14 mouse cellular contexts compared by ENCODE assay signal in the genomic region with DNA sequence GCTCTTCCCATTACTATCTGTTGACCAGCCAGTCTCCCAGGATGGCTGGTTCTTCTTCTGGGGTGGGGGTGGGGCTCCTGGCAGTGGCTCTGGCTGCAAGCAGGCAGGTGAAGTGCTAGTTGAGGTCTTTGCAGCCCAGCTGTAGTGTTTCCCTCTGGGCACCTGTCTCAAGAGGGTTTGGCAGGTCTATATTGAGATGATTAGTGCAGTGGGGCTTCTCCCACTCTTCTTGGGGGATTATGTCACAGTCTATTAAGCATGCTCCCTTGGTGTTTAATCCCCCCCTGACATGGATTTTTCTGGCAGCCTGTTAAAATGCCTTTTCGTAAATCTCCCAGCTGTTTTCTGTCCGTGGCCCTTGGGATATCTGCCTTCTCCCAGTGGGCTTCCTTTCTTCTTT. TPM values are rescaled to one million over a fixed set of nuclear protein-coding genes. Genes with fewer than 3 reads are reported as not detected.
DNase-seq lines count a peak whose midpoint lies in the region; ATAC-seq and TF ChIP-seq lines count a peak whose summit lies in the region.
"Had no signal": no experiment of that assay in that cellular context is flagged by ENCODE, and none has a peak within 500 bp of the region (broad histone marks: within the 10 kb centered on the region; RNA-seq: fewer than 3 reads in every experiment).

No protein-coding gene starts in this region.

- H3K4me2 ChIP-seq in hindbrain, embryonic 12.5 days (replicated peaks), result no peak overlapping the region
- no peak overlapping the region for H3K4me2 ChIP-seq in hindbrain, embryonic 14.5 days (replicated peaks)
- H3K4me2 ChIP-seq in embryonic facial prominence, embryonic 13.5 days, result no peak overlapping the region
- no peak overlapping the region for H3K4me2 ChIP-seq in midbrain, embryonic 12.5 days (replicated peaks)

- peak overlapping the region; percentile 41; the same call in 1 of the 2 replicates for H3K27ac ChIP-seq in hindbrain, embryonic 12.5 days
- no peak overlapping the region for H3K27ac ChIP-seq in hindbrain, embryonic 14.5 days
- H3K27ac ChIP-seq in embryonic facial prominence, embryonic 13.5 days, result no peak overlapping the region
- H3K27ac ChIP-seq in midbrain, embryonic 12.5 days (replicated peaks), result peak overlapping the region; percentile 72
- H3K27ac ChIP-seq: heart, adult 2 months; layer of hippocampus, adult 2 months had no signal

- TF ChIP-seq CTCF in brain, embryonic 14.5 days (IDR thresholded peaks at IDR 0.05; ENCODE audit: borderline replicate concordance, extremely low read depth, insufficient read depth, insufficient read length), result no peak

- DNase-seq in hindbrain, embryonic 14.5 days (ENCODE audit: low spot score), result no peak
- peak; percentile 14 for DNase-seq in brain, embryonic 14.5 days (ENCODE audit: low read depth)
- DNase-seq in natural killer cell, adult 2 months (ENCODE audit: low spot score in 2 of 2), result no peak
- DNase-seq in ovary, postnatal 36 days (ENCODE audit: low spot score), result no peak
- DNase-seq: adrenal gland, postnatal 14 days; cerebellum, adult 11-12 months; embryo, embryonic 11 days; heart, adult 2 months; thymus, postnatal 4 days had no signal

- no peaks in the 10 kb centered on the region for H3K27me3 ChIP-seq in hindbrain, embryonic 12.5 days
- no peaks in the 10 kb centered on the region for H3K27me3 ChIP-seq in hindbrain, embryonic 14.5 days (ENCODE audit: control insufficient read depth, insufficient read depth, low read length)
- no peaks in the 10 kb centered on the region for H3K27me3 ChIP-seq in embryonic facial prominence, embryonic 13.5 days
- no peaks in the 10 kb centered on the region for H3K27me3 ChIP-seq in midbrain, embryonic 12.5 days

- H3K9ac ChIP-seq in hindbrain, embryonic 12.5 days, result no peak overlapping the region
- H3K9ac ChIP-seq in hindbrain, embryonic 14.5 days, result no peak overlapping the region
- H3K9ac ChIP-seq in embryonic facial prominence, embryonic 13.5 days, result 0 out of 2 replicates have a peak overlapping the region, but pooled peaks have one; percentile 16
- no peak overlapping the region for H3K9ac ChIP-seq in midbrain, embryonic 12.5 days (replicated peaks)

- peaks cover 19% of the 10 kb centered on the region for H3K4me1 ChIP-seq in hindbrain, embryonic 12.5 days
- H3K4me1 ChIP-seq in hindbrain, embryonic 14.5 days (replicated peaks; ENCODE audit: control insufficient read depth, insufficient read depth, low read length), result 0 out of 2 replicates have a peak, but pooled peaks cover 8% of the 10 kb centered on the region
- H3K4me1 ChIP-seq in embryonic facial prominence, embryonic 13.5 days, result 0 out of 2 replicates have a peak, but pooled peaks cover 6% of the 10 kb centered on the region
- H3K4me1 ChIP-seq in midbrain, embryonic 12.5 days, result peaks cover 24% of the 10 kb centered on the region

- WGBS in hindbrain, embryonic 12.5 days, result 74% methylated on average over 2 of the region's 2 CpGs
- 64% methylated on average over 2 of the region's 2 CpGs for WGBS in hindbrain, embryonic 14.5 days
- 73% methylated on average over 2 of the region's 2 CpGs for WGBS in embryonic facial prominence, embryonic 13.5 days
- 29% methylated on average over 2 of the region's 2 CpGs for WGBS in midbrain, embryonic 12.5 days

- no peak overlapping the region for H3K4me3 ChIP-seq in hindbrain, embryonic 12.5 days
- no peak overlapping the region for H3K4me3 ChIP-seq in hindbrain, embryonic 14.5 days (replicated peaks; ENCODE audit: low read length)
- H3K4me3 ChIP-seq in embryonic facial prominence, embryonic 13.5 days, result no peak overlapping the region
- no peak overlapping the region for H3K4me3 ChIP-seq in midbrain, embryonic 12.5 days
- H3K4me3 ChIP-seq: heart, adult 2 months; layer of hippocampus, adult 2 months had no signal

- peaks cover 40% of the 10 kb centered on the region for H3K36me3 ChIP-seq in hindbrain, embryonic 12.5 days
- H3K36me3 ChIP-seq in hindbrain, embryonic 14.5 days (replicated peaks; ENCODE audit: control insufficient read depth, insufficient read depth), result peaks cover 19% of the 10 kb centered on the region
- peaks cover 48% of the 10 kb centered on the region for H3K36me3 ChIP-seq in embryonic facial prominence, embryonic 13.5 days
- peaks cover 32% of the 10 kb centered on the region for H3K36me3 ChIP-seq in midbrain, embryonic 12.5 days

- no peak for ATAC-seq in hindbrain, embryonic 12.5 days (ENCODE audit: low FRiP score)
- no peak for ATAC-seq in hindbrain, embryonic 14.5 days (ENCODE audit: low FRiP score)
- no peak for ATAC-seq in embryonic facial prominence, embryonic 13.5 days (ENCODE audit: insufficient number of reproducible peaks, insufficient read depth, low FRiP score, low TSS enrichment, low read depth)
- ATAC-seq in midbrain, embryonic 12.5 days (ENCODE audit: low FRiP score, low read depth), result no peak
- ATAC-seq: inflammation-experienced regulatory T-cells, adult 6 months had no signal

- no peak for TF ChIP-seq POLR2A in brain, embryonic 14.5 days (IDR thresholded peaks at IDR 0.05; ENCODE audit: borderline replicate concordance, extremely low read depth, insufficient read depth, insufficient read length, poor library complexity, severe bottlenecking)

- H3K9me3 ChIP-seq in hindbrain, embryonic 12.5 days (replicated peaks), result no peaks in the 10 kb centered on the region
- no peaks in the 10 kb centered on the region for H3K9me3 ChIP-seq in hindbrain, embryonic 14.5 days (ENCODE audit: control insufficient read depth, low read length)
- no peaks in the 10 kb centered on the region for H3K9me3 ChIP-seq in embryonic facial prominence, embryonic 13.5 days
- H3K9me3 ChIP-seq in midbrain, embryonic 12.5 days, result no peaks in the 10 kb centered on the region

RNA-seq across cellular contexts. Expression of gene Zc3h4, which starts 12.2 kb away (rescaled TPM):
- polyA plus RNA-seq in hindbrain, embryonic 12.5 days (2016; fragmentation: Nextera tagmentation; extraction: Ambion mirVana), result 26.4 and 30.0 TPM in 2 replicates
- polyA plus RNA-seq in hindbrain, embryonic 14.5 days (2014; fragmentation: Nextera tagmentation; extraction: Ambion mirVana), result 14.4 and 17.0 TPM in 2 replicates
- polyA plus RNA-seq in brain, embryonic 14.5 days (2012; rRNA removed), result 63.7 and 73.2 TPM in 2 replicates
- 17.6 and 20.2 TPM in 2 replicates for polyA plus RNA-seq in embryonic facial prominence, embryonic 13.5 days (2015; fragmentation: Nextera tagmentation; extraction: Ambion mirVana)
- 27.4 and 31.1 TPM in 2 replicates for polyA plus RNA-seq in midbrain, embryonic 12.5 days (2016; fragmentation: Nextera tagmentation; extraction: Ambion mirVana)

RNA-seq across cellular contexts. Expression of gene Sae1, which starts 25.3 kb away (rescaled TPM):
- 307 and 311 TPM in 2 replicates for polyA plus RNA-seq in hindbrain, embryonic 12.5 days (2016; fragmentation: Nextera tagmentation; extraction: Ambion mirVana)
- 224 and 245 TPM in 2 replicates for polyA plus RNA-seq in hindbrain, embryonic 14.5 days (2014; fragmentation: Nextera tagmentation; extraction: Ambion mirVana)
- polyA plus RNA-seq in brain, embryonic 14.5 days (2012; rRNA removed), result 147 and 150 TPM in 2 replicates
- 373 and 383 TPM in 2 replicates for polyA plus RNA-seq in embryonic facial prominence, embryonic 13.5 days (2015; fragmentation: Nextera tagmentation; extraction: Ambion mirVana)
- 331 and 332 TPM in 2 replicates for polyA plus RNA-seq in midbrain, embryonic 12.5 days (2016; fragmentation: Nextera tagmentation; extraction: Ambion mirVana)

RNA-seq across cellular contexts. Expression of gene Tmem160, which starts 39.6 kb away (rescaled TPM):
- 52.6 and 55.9 TPM in 2 replicates for polyA plus RNA-seq in hindbrain, embryonic 12.5 days (2016; fragmentation: Nextera tagmentation; extraction: Ambion mirVana)
- polyA plus RNA-seq in hindbrain, embryonic 14.5 days (2014; fragmentation: Nextera tagmentation; extraction: Ambion mirVana), result 64.3 and 75.4 TPM in 2 replicates
- polyA plus RNA-seq in brain, embryonic 14.5 days (2012; rRNA removed), result 52.5 and 69.0 TPM in 2 replicates
- polyA plus RNA-seq in embryonic facial prominence, embryonic 13.5 days (2015; fragmentation: Nextera tagmentation; extraction: Ambion mirVana), result 46.6 and 52.1 TPM in 2 replicates
- polyA plus RNA-seq in midbrain, embryonic 12.5 days (2016; fragmentation: Nextera tagmentation; extraction: Ambion mirVana), result 46.9 and 51.1 TPM in 2 replicates

Comparison
In these comparisons a context has a peak if more than half of its experiments do, and no peak if none do; other contexts are left out.
1. H3K27ac ChIP-seq: peak in hindbrain, embryonic 12.5 days (single experiment) and midbrain, embryonic 12.5 days (single experiment); none in hindbrain, embryonic 14.5 days (single experiment) and embryonic facial prominence, embryonic 13.5 days (single experiment).